Mouse (Mus musculus) T-helper 17 cell (primary cell): ENCODE measurements at regions not wholly inside any gene's neighbourhood (a gene's known extent, or its start where the extent isn't known, plus 50 kb on each side); places are given as distances from the start of the nearest gene placed in this dataset.

Source experiments
- in situ Hi-C, 2 experiments: fragments of 300-600 bp; cut with MboI, MseI; formaldehyde crosslinking; loops; 1 replicate in 1 of 2; 2 replicates in 1 of 2; pipeline ENCODE4 v1.15.1; 2025; ENCODE audit warnings: high pct_unique_total_duplicates in 2 of 2

DNA sequence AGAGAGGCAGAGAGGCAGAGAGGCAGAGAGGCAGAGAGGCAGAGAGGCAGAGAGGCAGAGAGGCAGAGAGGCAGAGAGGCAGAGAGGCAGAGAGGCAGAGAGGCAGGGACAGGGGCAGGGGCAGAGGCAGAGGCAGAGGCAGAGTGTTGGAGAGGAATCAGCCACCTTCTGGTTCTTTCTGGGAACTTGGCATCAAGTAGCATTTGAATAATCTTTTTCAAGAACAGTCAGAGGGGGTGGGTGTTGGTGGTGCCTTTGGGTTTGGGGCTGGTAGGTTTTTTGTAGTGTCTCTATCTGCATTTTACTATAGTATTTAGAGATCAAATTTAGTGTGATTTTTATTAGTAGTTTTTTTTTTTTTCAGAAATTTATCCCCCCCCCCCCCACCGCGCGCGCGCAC, 249.3 kb upstream of the Cnr1 start:
- in situ Hi-C loops = no loop called here

DNA sequence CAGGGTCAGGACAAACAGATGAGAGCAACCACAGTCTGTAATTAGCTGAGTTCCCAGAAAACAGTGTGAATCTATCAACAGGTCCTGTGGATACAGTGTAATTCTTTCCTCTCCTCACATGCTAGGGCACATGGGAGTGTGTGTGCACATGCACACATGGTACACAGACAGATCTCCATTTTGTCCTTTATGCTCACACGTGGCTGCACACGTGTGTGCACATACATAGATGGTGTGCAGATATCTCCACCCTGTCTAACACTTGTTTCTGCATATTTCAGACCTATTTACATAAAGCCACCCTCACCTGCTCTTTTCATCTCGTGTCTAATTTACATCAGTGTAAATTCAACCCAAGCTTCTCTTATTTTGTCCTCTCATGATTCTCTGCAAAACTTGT, 245.0 kb upstream of the Cnr1 start:
- in situ Hi-C loops = no loop called here

DNA sequence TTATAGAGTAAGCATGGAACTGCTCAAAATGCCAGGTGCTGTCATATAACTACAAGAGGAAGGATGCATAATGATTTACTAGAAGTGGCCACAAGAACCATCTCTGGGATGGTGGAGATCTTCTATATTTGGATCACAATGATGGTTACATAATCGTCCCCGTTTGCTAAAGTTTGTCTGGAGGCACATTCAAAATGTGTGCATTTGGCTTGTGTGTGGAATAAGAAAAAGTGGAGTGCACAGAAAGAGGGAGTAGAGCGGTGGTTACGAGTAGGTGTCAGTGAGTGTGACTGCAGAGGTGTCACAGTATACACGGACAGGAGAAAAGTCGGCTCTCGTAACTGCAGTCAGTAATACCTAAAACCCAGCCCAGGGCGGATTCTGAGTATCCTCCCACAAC, 238.3 kb upstream of the Cnr1 start:
- in situ Hi-C loops = no loop called here

DNA sequence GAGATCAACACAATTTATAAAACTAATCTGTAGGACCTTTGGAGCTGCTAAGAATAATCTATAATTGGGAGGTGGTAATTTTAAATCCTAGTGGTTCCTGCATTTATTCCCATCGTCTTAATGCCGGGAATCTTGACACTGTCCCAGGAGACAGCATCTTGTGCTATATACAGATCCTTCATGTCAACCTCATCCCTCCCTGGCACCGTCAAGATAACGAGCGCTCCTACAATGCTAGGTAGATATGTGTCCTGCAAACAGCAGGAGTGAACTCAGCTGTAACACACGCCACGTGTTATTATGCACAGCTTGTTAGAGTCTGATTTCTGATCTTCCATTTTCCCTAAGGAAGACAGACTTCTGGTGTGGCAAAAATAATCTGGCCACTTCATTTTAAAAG, 237.0 kb upstream of the Cnr1 start:
- in situ Hi-C loops = no loop called here

DNA sequence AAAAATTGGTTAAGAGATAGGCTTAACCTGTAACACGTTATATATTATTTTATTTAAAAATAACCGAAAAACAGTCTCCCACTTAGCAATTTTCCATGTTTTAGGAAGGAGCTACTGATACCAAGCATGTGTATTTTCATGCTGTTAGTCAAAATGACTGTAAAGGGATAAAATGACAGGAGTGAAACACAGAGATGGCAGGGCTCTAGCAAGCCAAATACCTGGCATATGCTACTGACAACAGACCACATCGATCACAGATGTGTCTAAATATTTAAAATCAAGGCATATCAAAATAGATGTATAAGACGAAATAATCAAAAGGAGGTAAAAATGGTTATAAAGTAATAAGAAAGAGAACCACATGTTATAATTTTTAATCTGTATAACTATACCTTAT, 231.0 kb upstream of the Cnr1 start:
- in situ Hi-C loops = no loop called here

DNA sequence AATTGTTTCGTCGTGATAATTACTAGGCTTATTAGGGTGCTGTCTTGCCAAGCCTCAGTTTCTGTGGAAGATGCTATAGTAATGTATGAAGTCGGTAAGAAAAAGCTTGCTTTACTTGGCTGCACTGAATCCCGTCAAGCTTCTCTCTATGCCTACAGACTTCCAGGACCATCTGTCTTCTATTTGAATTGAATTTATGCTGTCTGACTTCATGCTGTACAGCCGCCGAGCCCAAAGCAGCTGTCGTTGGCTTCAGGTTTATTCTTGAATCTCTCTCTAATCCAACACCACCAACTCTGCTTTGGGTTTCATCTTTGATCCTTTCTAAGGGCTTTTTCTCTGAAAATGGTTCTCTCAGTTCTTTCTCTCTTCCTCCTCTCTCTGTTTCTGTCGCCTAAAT, 227.4 kb upstream of the Cnr1 start:
- in situ Hi-C loops = no loop called here

DNA sequence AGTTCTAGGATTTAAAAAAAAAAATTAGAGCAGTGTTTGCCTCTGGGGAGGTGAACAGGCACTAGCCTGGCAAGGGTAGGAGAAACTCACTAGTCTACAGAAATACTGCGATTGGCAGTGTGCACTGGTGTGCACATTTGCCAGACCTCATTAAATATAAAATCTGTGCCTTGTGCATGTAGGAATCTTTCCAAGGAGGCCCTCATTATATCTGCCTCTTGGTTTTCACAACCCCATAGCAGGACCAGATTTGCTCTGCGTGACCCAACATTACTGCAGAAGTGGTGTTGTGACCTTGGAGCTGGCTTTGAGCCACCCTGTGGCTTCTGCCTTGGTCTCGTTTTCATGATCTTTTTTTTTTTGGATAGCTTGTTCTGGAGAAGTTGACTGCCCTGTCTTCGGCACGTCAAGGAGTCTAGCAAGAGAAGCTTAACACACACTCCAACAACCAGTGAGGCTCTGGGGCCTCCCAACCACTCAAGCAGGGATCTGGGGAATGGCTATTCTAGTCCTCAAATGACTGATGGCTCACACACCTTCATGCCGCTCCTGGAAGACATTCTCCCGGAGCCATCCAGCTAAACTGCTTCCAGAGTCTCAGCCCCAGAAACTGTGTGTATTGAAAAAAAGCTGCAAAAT, 222.2 kb upstream of the Cnr1 start:
- in situ Hi-C loops = loop anchor here in 1 of 2 experiments (10.0 kb wide), 1 partner anchor 147 kb away; no protein-coding TSS in a partner anchor

DNA sequence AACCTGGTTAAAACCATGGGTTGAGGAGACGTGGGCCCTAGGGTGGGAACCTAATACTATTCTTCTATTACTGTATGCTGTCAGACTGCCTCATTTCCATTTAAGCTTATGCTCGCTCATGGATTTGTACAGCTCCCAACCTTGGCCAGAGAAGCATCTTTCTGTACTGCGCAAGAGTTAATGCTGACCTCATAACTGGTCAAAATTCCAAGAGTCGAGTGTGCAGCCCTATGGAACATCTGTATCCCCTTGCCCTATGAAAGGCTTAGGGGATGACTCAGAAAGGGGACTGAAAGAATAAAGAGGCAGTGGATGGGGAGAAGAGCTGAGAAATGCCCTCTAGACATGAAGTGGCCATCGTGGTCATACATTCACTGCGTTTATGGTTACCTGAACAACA, 218.7 kb upstream of the Cnr1 start:
- in situ Hi-C loops = loop anchor here (5.0 to 10.0 kb wide), 2 partner anchors 151 to 303 kb away; no protein-coding TSS in a partner anchor

DNA sequence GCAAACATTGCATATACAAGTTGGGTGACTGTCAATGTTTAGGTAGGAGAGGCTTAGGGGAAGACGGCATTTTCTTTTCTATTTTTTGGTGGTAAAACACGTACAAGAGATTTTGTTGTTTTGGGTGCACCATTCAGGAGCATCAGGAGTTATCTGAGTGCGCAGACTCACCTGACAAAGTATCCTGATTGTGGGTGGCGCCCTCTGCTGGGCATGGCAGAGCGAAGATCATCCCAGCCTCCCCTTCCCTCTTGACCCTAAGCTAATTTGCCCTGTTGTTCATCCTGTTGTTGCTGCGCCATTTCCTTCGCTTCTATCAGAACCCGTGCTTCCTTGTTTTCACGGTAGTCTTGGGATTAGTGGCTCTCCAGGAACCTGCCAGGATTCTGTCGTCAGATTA, 217.6 kb upstream of the Cnr1 start:
- in situ Hi-C loops = loop anchor here (5.0 to 10.0 kb wide), 2 partner anchors 152 to 304 kb away; no protein-coding TSS in a partner anchor

DNA sequence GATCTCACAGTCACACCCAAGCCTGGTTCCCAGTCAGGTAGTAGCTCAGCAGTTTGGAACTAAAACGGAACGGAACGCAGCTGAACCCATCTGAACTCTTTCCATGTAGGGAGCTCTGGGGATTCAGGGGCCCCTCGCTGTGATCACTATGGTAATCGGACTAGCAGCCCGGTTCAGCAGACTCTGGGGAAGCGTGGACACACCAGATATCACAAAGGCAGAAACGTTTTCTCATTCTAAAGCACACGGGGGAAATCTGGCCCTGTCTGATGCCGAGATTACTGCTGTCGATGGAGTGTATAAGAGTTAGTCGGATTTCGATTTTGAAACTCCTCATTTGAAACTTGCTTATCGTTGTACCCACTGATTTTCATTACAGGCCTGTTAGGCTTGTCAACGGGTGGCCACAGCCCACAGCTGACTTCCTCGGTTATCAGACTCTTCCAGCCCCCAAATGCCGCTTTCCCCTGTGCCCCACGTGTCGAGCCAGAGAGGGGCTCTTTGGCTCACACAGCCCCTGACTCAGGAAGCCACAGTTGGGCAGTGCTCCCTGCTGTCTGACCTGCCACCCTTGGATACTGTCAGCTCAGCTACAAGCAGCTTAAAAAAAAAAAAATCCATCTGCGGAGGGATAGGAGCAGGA, 207.8 kb upstream of the Cnr1 start:
- in situ Hi-C loops = no loop called here

DNA sequence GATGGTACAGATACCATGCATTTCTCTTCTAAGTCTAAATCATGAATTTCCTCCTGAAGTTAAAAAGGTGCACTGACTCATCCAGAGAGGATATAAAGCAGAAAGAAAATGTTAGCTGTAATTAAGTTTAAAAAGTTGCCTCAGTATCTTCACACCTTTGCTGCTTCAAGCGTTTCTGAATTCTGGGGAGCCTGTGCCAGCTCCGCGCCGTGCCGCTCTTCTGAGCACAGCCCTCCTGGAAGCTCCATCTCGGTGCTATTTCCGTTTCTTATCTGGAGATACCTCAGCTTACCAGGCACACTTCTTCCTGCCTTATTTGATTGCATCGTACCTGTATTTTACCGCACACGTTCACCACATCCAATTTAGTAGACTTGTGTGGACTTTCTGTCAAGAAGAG, 203.4 kb upstream of the Cnr1 start:
- in situ Hi-C loops = no loop called here

DNA sequence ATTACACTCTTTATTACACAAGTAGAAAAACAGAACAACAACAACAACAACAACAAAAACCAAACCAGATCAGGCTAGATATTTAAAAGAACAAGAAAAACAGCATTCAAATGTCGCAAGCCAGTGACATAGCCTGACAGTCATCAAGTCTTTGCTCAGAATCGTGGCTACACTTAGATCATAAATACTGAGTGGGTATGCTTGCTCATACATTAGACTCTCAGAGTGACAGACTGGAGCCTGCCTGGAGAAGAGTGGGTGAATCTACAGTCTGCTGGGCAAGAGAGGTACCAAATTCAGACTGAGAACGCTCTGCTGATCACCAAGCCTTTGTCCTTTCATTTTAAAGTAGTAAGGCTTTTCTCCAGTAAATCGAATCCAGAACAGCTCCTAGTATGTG, 202.4 kb upstream of the Cnr1 start:
- in situ Hi-C loops = no loop called here

DNA sequence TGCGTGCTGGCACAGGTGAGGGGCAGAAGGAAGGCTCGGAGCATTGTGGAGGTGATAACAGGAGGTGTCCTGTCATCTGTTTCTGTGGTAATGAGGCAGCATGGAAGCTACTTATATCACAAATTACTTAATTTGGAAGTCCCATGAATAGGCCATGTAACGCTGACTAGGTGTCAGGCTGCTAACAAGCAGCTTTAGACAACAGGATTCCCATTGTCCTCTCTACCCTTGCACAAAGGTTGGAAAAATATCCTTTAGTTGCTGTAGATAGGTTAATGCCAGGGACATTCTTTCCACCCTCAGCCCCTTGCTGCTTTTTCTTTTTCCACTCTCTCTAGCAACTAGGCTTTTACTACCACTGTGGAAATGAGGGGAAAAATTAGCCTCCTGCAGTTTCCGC, 192.6 kb upstream of the Cnr1 start:
- in situ Hi-C loops = no loop called here

DNA sequence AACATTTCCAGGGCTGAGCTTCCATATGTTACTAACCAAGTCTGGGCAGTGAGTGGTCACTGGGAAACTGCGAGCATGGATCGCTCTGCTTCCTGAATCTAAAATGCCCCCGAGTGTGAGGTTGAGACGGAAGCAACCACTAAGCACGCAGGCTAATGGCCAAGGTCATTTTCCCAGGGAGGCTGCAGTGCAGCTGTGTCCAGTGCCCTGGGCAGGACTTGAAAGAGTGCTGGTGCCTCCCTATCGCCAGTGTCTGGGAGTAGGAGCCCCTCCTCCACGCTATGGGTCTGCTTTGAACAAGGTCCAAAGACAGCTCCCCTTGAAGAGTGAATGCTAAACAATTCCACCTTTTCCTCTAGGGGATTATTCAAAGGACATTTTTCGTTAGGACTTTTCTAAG, 189.5 kb upstream of the Cnr1 start:
- in situ Hi-C loops = no loop called here

DNA sequence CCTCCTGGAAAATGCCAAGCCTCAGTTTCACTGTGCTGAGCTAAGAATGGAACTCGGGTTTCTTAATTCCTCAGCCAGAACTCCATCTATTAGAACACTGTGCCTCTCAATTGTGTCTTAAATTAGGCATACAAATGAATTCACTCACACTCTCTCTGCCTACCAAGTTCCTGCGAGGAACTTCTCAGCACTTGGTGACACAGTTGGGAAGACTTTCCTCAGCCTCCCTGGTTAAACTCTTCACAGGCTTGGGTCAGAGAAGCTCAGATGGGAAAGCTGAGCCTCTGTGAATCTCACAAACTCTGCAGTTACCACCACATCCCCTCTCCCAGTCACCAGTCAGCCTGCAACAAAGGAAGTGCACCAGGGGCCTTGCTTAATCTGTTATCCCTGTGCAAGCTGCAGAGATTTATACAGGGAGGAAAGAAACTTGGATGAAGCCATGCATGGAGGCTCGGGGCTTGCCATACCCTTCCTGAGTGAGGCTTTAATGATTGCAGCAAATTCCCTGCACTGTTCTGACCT, 188.9 kb upstream of the Cnr1 start:
- in situ Hi-C loops = no loop called here

DNA sequence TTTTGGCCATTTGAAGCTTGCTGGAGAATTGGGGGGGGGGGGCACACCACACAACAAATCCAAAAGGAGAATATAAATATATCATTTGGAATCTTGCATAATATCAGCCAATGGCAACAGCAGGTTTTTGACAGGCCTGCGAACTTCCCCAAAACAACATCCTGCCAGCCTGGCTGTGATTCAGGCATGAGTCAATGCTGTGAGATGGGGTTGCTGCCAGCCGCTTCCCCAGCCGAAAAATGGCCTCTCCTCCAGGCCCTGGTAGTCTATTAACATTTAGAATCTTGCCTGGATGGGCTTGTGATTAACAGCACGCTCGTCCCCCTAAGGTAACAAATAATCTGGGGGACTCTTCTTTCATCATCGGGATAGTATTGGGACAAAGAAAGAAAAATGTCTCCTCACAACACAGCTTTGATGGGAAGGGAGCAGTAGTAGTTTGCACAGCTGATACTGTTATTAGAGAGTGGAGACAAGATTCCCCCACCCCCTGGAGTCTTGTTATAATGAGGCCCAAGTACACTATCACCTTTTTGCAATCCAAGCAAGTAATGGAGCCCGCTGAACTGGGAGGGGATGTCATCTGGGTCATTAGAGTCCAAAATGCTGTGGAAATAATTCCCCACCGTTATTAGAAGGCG, 188.2 kb upstream of the Cnr1 start:
- in situ Hi-C loops = no loop called here

DNA sequence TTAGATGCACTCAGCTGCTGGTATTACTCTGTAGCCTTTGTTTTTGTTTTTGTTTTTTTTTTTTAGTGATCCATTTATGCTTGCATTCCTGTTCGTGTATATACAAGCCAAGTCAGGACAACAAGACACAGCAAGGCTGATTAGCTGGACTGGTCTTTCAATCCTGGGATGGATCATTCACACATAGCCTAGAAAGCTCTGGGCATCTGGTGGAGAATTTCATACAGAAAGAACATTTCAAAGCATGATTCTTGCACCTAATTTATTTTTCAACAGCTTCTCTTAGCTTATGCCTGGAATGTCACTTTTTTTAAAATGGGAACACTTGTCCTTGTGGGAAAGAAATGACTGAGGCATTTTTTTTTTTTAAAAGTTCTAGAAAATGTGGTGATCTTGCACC, 187.1 kb upstream of the Cnr1 start:
- in situ Hi-C loops = no loop called here

DNA sequence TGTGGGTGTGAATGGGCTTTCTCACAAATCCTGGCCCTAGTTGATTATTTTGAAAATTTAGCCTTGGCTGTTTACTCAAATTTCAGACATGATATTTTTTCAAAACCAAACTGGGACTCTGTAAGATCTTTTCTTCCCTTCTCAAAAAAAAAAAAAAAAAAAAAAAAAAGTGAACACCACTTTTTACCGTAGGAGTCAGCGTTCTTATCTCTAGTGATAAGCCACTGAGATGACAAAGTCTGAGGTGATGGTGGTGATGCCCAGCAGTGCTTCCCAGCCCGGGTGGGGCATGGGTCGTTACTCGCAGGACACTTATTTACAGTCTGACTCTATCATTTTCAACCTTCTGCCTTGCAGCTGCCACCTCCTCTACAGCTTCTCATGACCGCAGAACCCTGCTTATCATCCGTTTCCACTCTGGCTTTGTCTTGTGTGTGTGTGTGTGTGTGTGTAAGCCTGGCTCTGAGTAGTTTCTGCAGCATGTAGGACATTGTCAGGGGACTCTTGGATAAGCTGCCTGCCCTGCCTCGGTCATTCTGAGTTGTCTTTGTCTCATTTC, 186.5 kb upstream of the Cnr1 start:
- in situ Hi-C loops = no loop called here

DNA sequence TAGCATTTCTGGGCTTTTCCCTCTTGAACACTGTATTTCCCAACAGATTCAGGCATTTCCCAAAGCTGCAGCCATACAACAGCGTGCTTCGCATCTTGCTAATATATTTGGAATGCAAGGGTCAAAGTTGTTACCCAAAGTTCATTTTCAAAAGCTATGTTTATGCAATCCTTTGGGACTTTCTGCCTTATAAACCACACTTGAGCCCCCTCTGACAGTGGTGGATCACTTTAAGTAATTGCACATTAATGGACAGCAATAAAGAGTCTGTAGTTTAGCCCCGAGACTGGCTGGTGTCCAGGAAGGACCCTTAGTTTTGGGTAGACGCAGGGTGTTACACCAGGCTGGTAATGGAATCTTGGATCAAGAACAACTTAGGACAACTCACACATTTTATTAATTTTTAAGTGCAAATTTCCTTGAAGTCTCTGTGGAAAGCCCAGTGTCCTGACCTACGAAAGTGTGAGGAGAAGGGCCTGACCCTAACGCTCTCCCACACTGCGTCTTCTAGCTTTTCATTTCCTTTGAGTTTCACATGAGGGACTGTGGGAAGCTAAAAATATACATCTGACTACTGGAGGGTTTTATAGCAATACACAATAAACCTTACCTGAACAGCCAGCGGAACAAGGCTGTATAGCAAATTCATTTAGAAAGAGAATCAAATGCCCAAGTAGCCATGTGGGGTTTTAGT, 185.0 kb upstream of the Cnr1 start:
- in situ Hi-C loops = no loop called here

DNA sequence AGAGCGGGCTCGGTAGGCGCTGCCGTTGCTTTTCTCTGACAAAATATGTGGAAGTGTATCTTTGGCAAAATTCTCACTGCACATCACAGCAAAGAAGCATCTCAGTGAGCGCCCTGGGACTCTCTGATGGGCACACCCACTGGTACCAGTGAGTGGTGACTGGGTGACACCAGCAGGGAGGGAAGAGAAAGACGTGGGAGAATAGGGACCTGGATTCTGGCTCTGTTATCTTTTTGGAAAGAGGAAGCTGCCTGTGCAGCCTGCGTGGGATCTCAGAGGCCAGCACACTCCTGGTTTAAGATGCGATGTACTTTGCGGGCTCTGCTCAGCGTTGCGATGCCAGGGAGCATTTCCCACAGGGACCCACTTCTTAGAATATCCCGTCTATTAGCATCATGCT, 183.4 kb upstream of the Cnr1 start:
- in situ Hi-C loops = no loop called here

DNA sequence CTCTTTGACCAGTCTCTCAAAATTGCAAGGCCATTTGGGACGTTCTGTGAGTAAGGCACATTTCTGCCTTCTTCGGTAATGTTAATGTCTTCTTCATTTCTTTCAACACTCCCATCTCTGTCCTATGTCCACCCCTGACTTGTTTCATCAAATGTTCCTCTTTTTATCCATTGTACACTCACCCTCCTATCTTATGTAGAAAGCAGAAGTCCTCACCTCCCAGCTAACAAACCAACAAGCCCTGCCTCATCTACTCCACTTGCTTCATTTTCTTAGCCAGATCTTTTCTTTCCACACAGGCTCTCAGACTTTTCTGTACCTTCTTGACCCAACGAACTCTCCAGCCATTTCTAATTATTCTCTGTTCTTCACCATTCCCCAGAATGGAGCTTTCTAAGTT, 179.2 kb upstream of the Cnr1 start:
- in situ Hi-C loops = no loop called here

DNA sequence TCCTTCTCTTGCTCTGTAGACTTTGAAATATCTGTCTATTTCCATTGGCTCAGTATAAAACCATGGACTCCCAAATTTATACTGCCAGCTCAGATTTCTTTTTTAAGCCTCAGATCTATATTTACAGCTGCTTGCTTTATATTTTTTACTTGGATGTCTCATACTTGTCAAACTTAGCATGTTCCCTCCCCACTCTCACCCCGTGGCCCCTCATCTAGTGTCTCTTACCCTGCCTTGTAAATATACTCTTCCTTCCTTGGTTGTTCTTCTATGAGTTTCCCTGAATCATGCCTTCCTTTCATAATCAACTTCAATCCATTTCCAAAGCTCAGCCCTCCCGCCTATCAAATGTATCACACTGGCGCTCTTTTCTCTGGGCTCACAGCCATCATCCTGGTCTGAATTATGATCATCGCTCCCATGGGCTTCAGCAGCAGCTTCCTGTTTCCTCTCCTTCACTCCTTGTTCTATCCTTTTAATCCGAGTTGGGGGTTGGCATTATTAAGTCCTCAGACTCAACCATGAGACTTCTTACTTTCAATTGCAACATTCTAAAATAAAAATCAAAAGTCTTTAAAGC, 177.0 kb upstream of the Cnr1 start:
- in situ Hi-C loops = no loop called here
